Mouse (Mus musculus) neural tube, embryonic 11.5 days (tissue): ENCODE data around the gene Gon7. TPM values are rescaled to one million over a fixed set of nuclear protein-coding genes. Genes with fewer than 3 reads are reported as not detected.

ENCODE experiments used
- ATAC-seq: fragments of 200-750 bp; cut with Nextera tagmentation; 2 replicates; pipeline ENCODE4 v1.8.0; 2017; ENCODE audit warnings: moderate number of reproducible peaks, mild to moderate bottlenecking, moderate TSS enrichment, moderate library complexity; ENCODE audit not compliant: insufficient read depth, low FRiP score, low TSS enrichment
- DNase-seq: peaks from one replicate; pipeline ENCODE4 v3.0.0-alpha.2; 2015; ENCODE audit warnings: low spot score
- H3K27ac ChIP-seq: fragments of 300-500 bp; sonication (generic); 2 replicates; pipeline ENCODE4 v1.5.1; 2014; ENCODE audit warnings: low read depth, mild to moderate bottlenecking, low read length
- H3K27me3 ChIP-seq: fragments of 300-500 bp; sonication (generic); 2 replicates; pipeline ENCODE4 v1.6.1; 2014; ENCODE audit warnings: mild to moderate bottlenecking, low read length, mixed read lengths; ENCODE audit not compliant: control insufficient read depth, insufficient read depth
- H3K36me3 ChIP-seq: fragments of 300-500 bp; sonication (generic); 2 replicates; pipeline ENCODE4 v1.6.1; 2014; ENCODE audit warnings: mild to moderate bottlenecking, low read length, moderate library complexity, mixed read lengths; ENCODE audit not compliant: control insufficient read depth, insufficient read depth
- H3K4me1 ChIP-seq: fragments of 300-500 bp; sonication (generic); 2 replicates; pipeline ENCODE4 v1.6.1; 2014; ENCODE audit warnings: low read length, mixed read lengths; ENCODE audit not compliant: control insufficient read depth, insufficient read depth
- H3K4me2 ChIP-seq: fragments of 300-500 bp; sonication (generic); 2 replicates; pipeline ENCODE4 v1.6.1; 2014; ENCODE audit warnings: low read depth, mild to moderate bottlenecking, moderate library complexity
- H3K4me3 ChIP-seq: fragments of 300-500 bp; sonication (generic); 2 replicates; pipeline ENCODE4 v1.5.1; 2014; ENCODE audit warnings: low read depth, low read length
- H3K9ac ChIP-seq: fragments of 300-500 bp; sonication (generic); 2 replicates; pipeline ENCODE4 v1.6.1; 2014; ENCODE audit warnings: mild to moderate bottlenecking, low read length
- H3K9me3 ChIP-seq: fragments of 300-500 bp; sonication (generic); 2 replicates; pipeline ENCODE4 v1.6.1; 2016; ENCODE audit warnings: low read length; ENCODE audit not compliant: control insufficient read depth
- WGBS: fragments of 180-500 bp; shearing (Covaris S2); extraction: QIAGEN DNeasy Blood & Tissue Kit; methylation state at CpG from one replicate; pipeline ENCODE4 v1.1.7; 2014; 5-methylcytosine and 5-hydroxymethylcytosine counted together
- polyA plus RNA-seq: library from polyadenylated mRNA; unstranded; fragments of >200 nt; fragmentation: Nextera tagmentation; extraction: Ambion mirVana; gene quantifications from 2 replicates; pipeline ENCODE4 v1.2.1, GENCODE M21; 2014

The Gon7 gene
- polyA plus RNA-seq, 1 experiment from 2014 or later, result 37.8 TPM

DNA sequence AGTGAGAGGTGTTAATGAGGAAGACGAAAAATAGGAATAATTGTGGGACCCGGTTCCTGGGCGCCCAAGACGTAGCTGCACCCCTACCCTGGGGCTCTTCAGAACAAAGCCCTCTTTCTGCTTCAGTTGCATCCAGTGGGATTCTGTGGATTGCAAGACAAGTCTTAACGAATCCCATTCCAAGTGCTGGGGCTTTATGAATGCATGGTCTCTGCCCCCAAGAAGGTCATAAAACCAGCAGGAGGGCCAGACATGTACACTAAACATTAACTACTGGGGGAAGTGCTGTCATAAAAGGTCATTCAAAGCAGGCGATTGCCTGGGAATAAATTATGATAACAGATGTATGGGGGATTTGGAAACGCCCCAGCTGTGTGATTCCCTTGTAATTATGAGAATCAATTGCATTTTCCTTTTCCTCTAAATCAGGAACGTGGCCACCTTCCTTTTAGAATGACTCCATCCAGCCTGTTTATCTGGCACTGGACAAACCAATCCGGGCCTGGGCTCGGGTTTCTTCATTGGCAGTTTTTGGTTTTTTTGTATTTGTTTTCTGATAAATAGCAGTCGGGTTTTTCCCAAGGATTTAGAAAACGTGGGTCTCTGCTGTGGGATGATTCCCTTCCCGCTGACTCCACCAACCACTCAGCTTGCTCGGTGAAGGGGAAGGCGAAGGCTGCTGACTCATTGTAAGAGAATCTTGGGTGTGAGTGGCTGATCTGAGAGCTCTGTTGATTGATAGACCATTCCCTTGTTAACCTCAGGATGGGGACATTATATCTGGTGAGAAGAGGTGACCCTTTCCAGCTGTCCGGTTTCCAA, 26.6 kb downstream of the Gon7 start:
- Histone ChIP-seq H3K9ac (peak overlapping the region; percentile 39), H3K27me3 (no peaks in the 10 kb centered on the region), H3K4me3 (0 out of 2 replicates have a peak overlapping the region, but pooled peaks have one; percentile 10), H3K27ac (peak overlapping the region; percentile 95), H3K9me3 (no peaks in the 10 kb centered on the region), H3K4me1 (peaks cover 7% of the 10 kb centered on the region; the same call in 1 of the 2 replicates), H3K36me3 (no peaks in the 10 kb centered on the region), H3K4me2 (peak overlapping the region; percentile 41)
- ATAC-seq (peak; percentile 66), DNase-seq (peak; percentile 43)
- 13% methylated on average over 16 of the region's 16 CpGs for WGBS

DNA sequence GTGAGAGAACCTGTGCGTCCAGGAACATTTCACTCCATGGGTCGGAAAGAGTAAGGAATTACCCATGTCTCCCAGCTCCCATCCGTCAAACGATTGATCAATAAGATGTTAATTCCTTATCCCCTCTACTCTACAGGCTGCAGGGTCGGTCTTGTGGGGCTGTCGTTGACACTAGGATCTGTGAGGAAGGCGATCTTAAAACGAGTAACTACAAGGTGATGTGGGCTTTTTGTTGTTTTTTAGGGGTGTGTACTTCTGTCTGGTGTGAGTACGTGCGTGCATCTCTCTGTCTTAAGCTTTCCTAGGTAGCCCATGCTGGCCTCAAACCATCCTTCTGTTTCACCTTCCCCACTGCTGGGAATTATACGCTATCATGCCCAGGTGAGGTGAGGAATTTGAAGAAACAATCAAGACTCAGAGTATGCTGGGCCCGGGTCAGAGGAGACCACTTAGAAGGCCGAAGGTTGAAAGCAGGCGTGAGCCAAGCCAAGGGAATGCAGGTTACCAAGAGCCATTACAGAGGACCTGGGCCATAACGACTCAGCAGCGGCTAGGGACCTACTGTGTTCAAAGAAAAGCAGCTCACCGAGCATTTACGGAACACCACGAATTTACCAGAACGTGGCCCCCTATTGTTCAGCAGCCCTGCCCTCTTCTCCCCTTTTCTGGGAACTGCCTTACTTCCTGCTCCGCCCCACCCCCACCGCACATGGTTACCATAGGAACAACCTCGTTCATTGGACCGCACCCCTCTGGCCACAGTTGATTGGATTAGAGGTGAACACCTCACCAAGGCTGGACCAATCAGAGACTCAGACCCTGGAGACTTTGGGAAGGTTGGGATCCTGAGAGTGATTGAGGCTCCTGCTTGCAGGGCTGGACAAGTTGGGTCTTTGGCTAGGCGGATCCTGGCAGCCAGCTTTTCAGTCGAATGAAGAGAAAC, 27.5 kb downstream of the Gon7 start:
- H3K4me1 ChIP-seq, result peaks cover 7% of the 10 kb centered on the region; the same call in 1 of the 2 replicates
- H3K4me3 ChIP-seq, result peak overlapping the region; percentile 16; the same call in 1 of the 2 replicates
- WGBS, result 24% methylated on average over 26 of the region's 26 CpGs
- peak overlapping the region; percentile 38 for H3K9ac ChIP-seq
- ATAC-seq (peak; percentile 100), DNase-seq (peak; percentile 92)
- H3K27me3 ChIP-seq, result no peaks in the 10 kb centered on the region
- no peaks in the 10 kb centered on the region for H3K36me3 ChIP-seq
- H3K9me3 ChIP-seq, result no peaks in the 10 kb centered on the region
- peak overlapping the region; percentile 41 for H3K4me2 ChIP-seq
- H3K27ac ChIP-seq, result peak overlapping the region; percentile 95

DNA sequence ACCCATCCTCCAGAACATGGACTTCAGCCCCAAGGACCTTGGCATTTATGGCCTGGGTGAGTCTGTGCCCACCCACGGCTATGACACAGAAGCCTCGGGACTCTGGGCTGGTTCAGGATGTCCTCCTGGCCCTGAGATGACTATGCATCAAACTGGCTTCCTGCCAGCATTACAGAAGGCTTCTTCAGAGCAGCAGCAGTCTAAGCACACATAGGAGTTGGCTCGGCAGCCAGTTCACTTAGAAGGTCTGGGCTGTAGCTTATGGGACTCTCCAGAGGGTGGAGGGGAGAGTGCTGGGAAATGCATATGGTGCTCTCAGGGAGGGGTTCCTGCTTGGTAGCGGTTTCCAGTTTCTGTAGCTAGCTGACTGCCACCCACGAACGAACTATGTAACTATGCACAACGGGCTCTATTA, 31.8 kb downstream of the Gon7 start:
- no peak overlapping the region for H3K27ac ChIP-seq
- H3K9ac ChIP-seq, result no peak overlapping the region
- H3K4me2 ChIP-seq, result no peak overlapping the region
- H3K9me3 ChIP-seq, result no peaks in the 10 kb centered on the region
- no peaks in the 10 kb centered on the region for H3K36me3 ChIP-seq
- H3K4me3 ChIP-seq, result no peak overlapping the region
- DNase-seq (no peak), ATAC-seq (no peak)
- H3K4me1 ChIP-seq, result peaks cover 1% of the 10 kb centered on the region; the same call in 1 of the 2 replicates
- 81% methylated on average over 7 of the region's 7 CpGs for WGBS
- H3K27me3 ChIP-seq, result no peaks in the 10 kb centered on the region

DNA sequence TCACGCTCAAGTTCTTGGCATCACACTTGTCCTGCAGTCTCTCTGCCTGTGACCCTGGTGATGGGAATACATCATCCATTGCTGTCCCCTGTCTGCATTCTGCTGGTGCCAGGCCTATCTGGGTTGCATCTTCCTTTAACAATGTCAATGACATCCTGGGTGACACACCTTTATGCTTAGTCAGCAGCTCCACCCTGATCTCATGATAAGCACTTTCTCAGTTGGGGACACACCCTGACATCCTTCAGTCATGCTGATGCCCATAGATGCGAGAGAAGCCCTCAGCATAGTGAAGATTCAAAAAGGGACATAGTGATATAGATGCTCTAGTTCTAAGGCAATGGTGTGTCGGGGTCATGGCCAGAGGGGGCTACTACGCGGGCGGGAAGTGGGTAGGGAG, 32.5 kb downstream of the Gon7 start:
- ATAC-seq (no peak), DNase-seq (no peak)
- no peak overlapping the region for H3K4me2 ChIP-seq
- H3K9ac ChIP-seq, result no peak overlapping the region
- WGBS, result 96% methylated on average over 6 of the region's 6 CpGs
- H3K27me3 ChIP-seq, result no peaks in the 10 kb centered on the region
- no peaks in the 10 kb centered on the region for H3K4me1 ChIP-seq
- H3K4me3 ChIP-seq, result no peak overlapping the region
- H3K9me3 ChIP-seq, result no peaks in the 10 kb centered on the region
- no peak overlapping the region for H3K27ac ChIP-seq
- no peaks in the 10 kb centered on the region for H3K36me3 ChIP-seq

DNA sequence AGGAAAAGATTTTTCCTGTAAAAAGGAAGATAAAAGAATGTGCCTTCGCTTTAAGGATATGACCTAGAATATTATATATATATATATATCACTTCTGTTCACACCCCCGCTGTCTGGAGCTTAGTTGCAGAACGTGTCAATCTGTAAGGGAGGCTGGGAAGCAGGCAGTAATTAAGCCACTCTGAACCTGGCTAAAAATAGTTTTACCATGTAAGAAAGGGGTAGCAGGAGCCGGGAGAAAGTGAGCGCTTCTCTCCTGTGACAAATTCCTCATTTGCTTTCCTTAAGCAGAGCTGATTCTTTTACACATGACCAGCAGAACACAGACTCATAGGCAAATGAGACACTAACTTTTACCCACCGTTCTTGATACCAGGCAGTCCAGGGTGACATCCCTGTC, 33.7 kb downstream of the Gon7 start:
- H3K27ac ChIP-seq, result no peak overlapping the region
- H3K4me1 ChIP-seq, result no peaks in the 10 kb centered on the region
- no peak for ATAC-seq
- DNase-seq, result no peak
- no peaks in the 10 kb centered on the region for H3K27me3 ChIP-seq
- 75% methylated on average over 6 of the region's 6 CpGs for WGBS
- no peak overlapping the region for H3K9ac ChIP-seq
- no peaks in the 10 kb centered on the region for H3K9me3 ChIP-seq
- no peaks in the 10 kb centered on the region for H3K36me3 ChIP-seq
- no peak overlapping the region for H3K4me3 ChIP-seq
- H3K4me2 ChIP-seq, result no peak overlapping the region

DNA sequence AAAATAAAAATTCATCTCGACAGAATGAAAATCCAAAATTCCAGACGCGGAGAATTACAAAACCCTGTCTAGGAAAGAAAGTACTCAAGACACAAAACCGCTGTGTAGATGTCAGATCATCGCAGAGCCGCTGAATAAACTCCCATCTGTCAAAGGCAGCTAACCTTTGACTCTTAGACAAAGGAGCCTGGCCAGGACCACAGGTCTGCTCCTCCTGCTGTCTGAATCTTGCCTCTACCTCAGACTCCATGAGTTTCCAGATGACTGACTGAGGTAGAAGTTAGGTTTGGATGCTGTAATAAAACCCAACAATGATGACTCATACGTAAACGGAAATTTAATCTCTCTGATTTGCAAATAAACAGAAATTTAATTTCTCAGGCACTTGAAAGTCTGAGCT, 34.6 kb downstream of the Gon7 start:
- no peak overlapping the region for H3K4me3 ChIP-seq
- no peaks in the 10 kb centered on the region for H3K9me3 ChIP-seq
- H3K27ac ChIP-seq, result no peak overlapping the region
- ATAC-seq (no peak), DNase-seq (no peak)
- no peaks in the 10 kb centered on the region for H3K4me1 ChIP-seq
- H3K27me3 ChIP-seq, result no peaks in the 10 kb centered on the region
- H3K36me3 ChIP-seq, result no peaks in the 10 kb centered on the region
- no peak overlapping the region for H3K9ac ChIP-seq
- WGBS, result 72% methylated on average over 8 of the region's 8 CpGs
- H3K4me2 ChIP-seq, result no peak overlapping the region

DNA sequence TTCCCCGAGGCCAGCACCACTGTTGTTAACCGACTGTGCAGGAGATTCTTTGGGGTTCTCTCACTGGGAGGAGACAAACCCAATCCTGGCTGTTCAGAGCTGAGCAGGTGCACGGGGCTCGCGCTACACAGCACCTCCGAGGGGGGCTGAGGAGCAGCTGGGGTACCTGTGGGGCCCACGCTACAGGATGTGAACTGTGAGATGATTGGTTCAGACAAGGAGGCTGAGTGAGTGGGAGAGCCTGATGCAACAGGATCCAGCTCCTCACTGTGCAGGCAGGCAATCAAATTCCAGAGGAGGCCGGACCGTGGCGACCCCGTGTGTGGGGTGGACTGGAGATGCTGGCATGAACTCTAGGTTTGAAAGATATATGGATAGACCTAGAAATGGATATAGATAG, 35.2 kb downstream of the Gon7 start:
- DNase-seq, result no peak

DNA sequence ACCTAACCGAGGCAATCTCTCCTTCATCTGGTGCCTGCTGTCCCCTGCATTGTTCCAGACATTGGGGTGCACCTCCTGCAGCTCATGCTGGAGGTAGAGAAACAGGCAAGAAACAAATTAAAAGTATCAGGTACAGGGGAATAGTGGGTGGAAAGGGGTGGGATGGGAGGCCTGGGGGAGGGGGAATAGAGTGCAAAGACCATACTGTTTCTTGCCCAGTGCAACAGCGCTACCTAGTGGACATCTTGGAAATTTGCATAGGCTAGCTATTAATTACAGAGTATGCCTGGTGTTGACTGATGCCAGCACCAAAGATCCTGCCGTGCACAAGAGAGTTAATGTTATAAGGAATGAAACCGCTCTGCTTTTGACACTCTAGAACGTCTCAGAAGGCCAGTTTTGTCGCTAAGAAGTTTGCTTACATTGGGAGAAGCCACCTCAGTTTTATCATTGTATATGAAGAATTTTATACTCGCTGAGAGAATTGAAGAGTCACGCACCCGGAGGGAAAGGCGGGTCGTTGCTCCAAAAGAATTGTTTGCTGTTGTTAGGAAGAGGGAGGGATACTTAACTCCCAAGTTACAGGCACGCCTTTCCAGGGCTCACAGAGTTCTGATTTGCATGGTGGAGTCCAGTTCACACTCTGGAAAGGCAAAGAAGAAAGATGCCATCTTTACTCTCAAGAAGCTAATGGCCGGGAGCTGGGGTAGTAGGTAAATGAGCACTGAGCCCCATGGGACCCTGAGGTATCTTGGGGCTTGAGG, 37.9 kb downstream of the Gon7 start:
- Histone ChIP-seq H3K9ac (no peak overlapping the region), H3K36me3 (no peaks in the 10 kb centered on the region), H3K27me3 (no peaks in the 10 kb centered on the region), H3K4me1 (no peaks in the 10 kb centered on the region), H3K4me2 (no peak overlapping the region), H3K4me3 (no peak overlapping the region), H3K9me3 (no peaks in the 10 kb centered on the region), H3K27ac (no peak overlapping the region)
- DNase-seq (peak; percentile 56), ATAC-seq (peak; percentile 36; the same call in 1 of the 2 replicates)
- 36% methylated on average over 13 of the region's 13 CpGs for WGBS

More for the DNA sequence above, 35.2 kb downstream of the Gon7 start:
- Histone ChIP-seq H3K4me1 (no peaks in the 10 kb centered on the region), H3K27ac (no peak overlapping the region), H3K9me3 (no peaks in the 10 kb centered on the region), H3K9ac (no peak overlapping the region), H3K4me3 (no peak overlapping the region), H3K27me3 (no peaks in the 10 kb centered on the region), H3K36me3 (no peaks in the 10 kb centered on the region), H3K4me2 (no peak overlapping the region)
- WGBS, result 62% methylated on average over 11 of the region's 11 CpGs
- ATAC-seq, result no peak
